In the genomic region with DNA sequence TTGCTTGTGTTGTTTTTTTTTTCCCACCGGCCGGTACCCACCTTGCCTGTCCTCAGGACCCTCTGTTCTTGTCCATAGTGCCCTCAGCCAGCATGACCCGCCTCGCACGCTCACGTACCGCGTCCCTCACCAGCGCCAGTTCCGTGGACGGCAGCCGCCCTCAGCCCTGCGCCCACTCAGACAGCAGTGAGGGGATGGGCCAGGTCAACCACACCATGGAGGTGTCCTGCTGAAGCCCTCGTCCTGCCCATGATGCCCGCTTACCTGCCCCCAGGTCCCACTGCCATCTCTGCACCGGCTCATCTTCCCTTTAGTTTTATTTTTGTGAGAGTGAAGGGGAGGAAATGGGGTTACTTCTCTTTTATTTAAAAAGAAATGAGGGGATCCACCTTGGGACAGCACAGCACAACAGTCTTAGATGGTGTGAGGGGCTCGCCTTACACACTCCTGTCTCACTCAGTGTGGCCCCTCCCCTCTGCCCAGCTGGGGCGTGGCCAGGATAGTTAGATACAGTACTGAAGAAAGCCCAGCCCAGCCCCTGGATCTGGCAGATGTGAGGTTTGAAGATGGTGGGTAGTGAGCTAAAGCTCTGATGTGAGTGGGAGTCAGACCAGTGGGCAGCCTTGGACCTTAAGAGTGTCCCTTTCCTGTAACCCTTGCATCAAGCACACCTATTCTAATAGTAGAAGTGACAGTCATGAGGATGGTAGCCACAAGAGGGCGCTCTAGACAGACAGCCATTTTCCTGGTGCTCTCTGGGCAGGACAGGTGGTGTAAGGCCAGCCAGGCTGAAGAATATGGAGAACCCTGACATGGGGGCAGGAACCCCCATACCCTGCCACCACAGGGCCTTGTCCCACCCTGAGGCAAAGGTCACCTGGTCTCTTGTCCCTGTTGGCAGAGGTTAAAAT, we compare ENCODE assay signal across 9 mouse cellular contexts. TPM values are rescaled to one million over a fixed set of nuclear protein-coding genes. Genes with fewer than 3 reads are reported as not detected.
DNase-seq lines count a peak whose midpoint lies in the region; ATAC-seq lines count a peak whose summit lies in the region.
"Had no signal": no experiment of that assay in that cellular context is flagged by ENCODE, and none has a peak within 500 bp of the region (broad histone marks: within the 10 kb centered on the region; RNA-seq: fewer than 3 reads in every experiment).

No protein-coding gene starts in this region.

- intact Hi-C loops in left cerebral cortex, postnatal 14 days (cut with DNase I): loop anchor here (10.0 kb wide), 1 partner anchor 121 kb away; no protein-coding TSS in a partner anchor

- H3K4me3 ChIP-seq in forebrain, embryonic 14.5 days (ENCODE audit: low read depth, low read length): no peak overlapping the region
- H3K4me3 ChIP-seq in hindbrain, embryonic 16.5 days (ENCODE audit: low read length): no peak overlapping the region
- H3K4me3 ChIP-seq in midbrain, embryonic 12.5 days: no peak overlapping the region
- H3K4me3 ChIP-seq: limb, embryonic 15.5 days had no signal

- peak; percentile 57 for DNase-seq in ovary, postnatal 36 days (ENCODE audit: low spot score)
- DNase-seq in ovary, postnatal 10 days (ENCODE audit: low spot score): no peak
- peak; percentile 79 for DNase-seq in c-Kit-positive CD71-positive TER-119-negative erythroid progenitor cells, embryonic 14.5 days (ENCODE audit: low read depth)
- DNase-seq in forebrain, embryonic 14.5 days (ENCODE audit: low spot score): peak; percentile 60
- peak; percentile 66 to 78 for DNase-seq in left cerebral cortex, postnatal 14 days (ENCODE audit: low spot score in 2 of 2)
- DNase-seq in spleen, postnatal 4 days (ENCODE audit: low spot score in 2 of 2): peak; percentile 76 to 92

- H3K36me3 ChIP-seq in forebrain, embryonic 14.5 days (ENCODE audit: control insufficient read depth, insufficient read depth, low read length): peaks cover 44% of the 10 kb centered on the region
- H3K36me3 ChIP-seq in hindbrain, embryonic 16.5 days (ENCODE audit: control insufficient read depth, insufficient read depth, low read length): peaks cover 29% of the 10 kb centered on the region
- H3K36me3 ChIP-seq in midbrain, embryonic 12.5 days: peaks cover 36% of the 10 kb centered on the region

- no peaks in the 10 kb centered on the region for H3K27me3 ChIP-seq in forebrain, embryonic 14.5 days (replicated peaks; ENCODE audit: control insufficient read depth, insufficient read depth, low read length)
- no peaks in the 10 kb centered on the region for H3K27me3 ChIP-seq in hindbrain, embryonic 16.5 days (replicated peaks; ENCODE audit: control insufficient read depth, insufficient read depth, low read length)
- H3K27me3 ChIP-seq in midbrain, embryonic 12.5 days: no peaks in the 10 kb centered on the region
- H3K27me3 ChIP-seq: limb, embryonic 15.5 days had no signal

- no peaks in the 10 kb centered on the region for H3K9me3 ChIP-seq in forebrain, embryonic 14.5 days (replicated peaks; ENCODE audit: control insufficient read depth, low read length)
- H3K9me3 ChIP-seq in hindbrain, embryonic 16.5 days (ENCODE audit: control insufficient read depth, low read length): no peaks in the 10 kb centered on the region
- H3K9me3 ChIP-seq in midbrain, embryonic 12.5 days: no peaks in the 10 kb centered on the region
- H3K9me3 ChIP-seq: limb, embryonic 15.5 days had no signal

- peaks cover 6% of the 10 kb centered on the region for H3K4me1 ChIP-seq in forebrain, embryonic 14.5 days (ENCODE audit: control insufficient read depth, insufficient read depth, low read length)
- peaks cover 12% of the 10 kb centered on the region for H3K4me1 ChIP-seq in hindbrain, embryonic 16.5 days (ENCODE audit: control insufficient read depth, insufficient read depth, low read depth, low read length)
- peaks cover 16% of the 10 kb centered on the region for H3K4me1 ChIP-seq in midbrain, embryonic 12.5 days

- no peak overlapping the region for H3K9ac ChIP-seq in forebrain, embryonic 14.5 days (ENCODE audit: low read length)
- no peak overlapping the region for H3K9ac ChIP-seq in hindbrain, embryonic 16.5 days (ENCODE audit: low read depth, low read length)
- H3K9ac ChIP-seq in midbrain, embryonic 12.5 days (replicated peaks): no peak overlapping the region
- H3K9ac ChIP-seq: limb, embryonic 15.5 days had no signal

- 79% methylated on average over 19 of the region's 19 CpGs for WGBS in forebrain, embryonic 14.5 days
- WGBS in hindbrain, embryonic 16.5 days: 78% methylated on average over 19 of the region's 19 CpGs
- 80% methylated on average over 19 of the region's 19 CpGs for WGBS in midbrain, embryonic 12.5 days

- H3K4me2 ChIP-seq in forebrain, embryonic 14.5 days (ENCODE audit: low read length): no peak overlapping the region
- no peak overlapping the region for H3K4me2 ChIP-seq in hindbrain, embryonic 16.5 days (ENCODE audit: low read length)
- no peak overlapping the region for H3K4me2 ChIP-seq in midbrain, embryonic 12.5 days (replicated peaks)
- H3K4me2 ChIP-seq: limb, embryonic 15.5 days had no signal

- H3K27ac ChIP-seq in forebrain, embryonic 14.5 days (ENCODE audit: low read depth, low read length): no peak overlapping the region
- no peak overlapping the region for H3K27ac ChIP-seq in hindbrain, embryonic 16.5 days (ENCODE audit: low read depth, low read length)
- H3K27ac ChIP-seq in midbrain, embryonic 12.5 days (replicated peaks): no peak overlapping the region
- H3K27ac ChIP-seq: limb, embryonic 15.5 days had no signal

- ATAC-seq in forebrain, embryonic 14.5 days: peak; percentile 13
- peak; percentile 14; the same call in 1 of the 2 replicates for ATAC-seq in hindbrain, embryonic 16.5 days
- ATAC-seq in midbrain, embryonic 12.5 days (ENCODE audit: low FRiP score, low read depth): peak; percentile 17

RNA-seq across cellular contexts. Expression of a gene that starts 2.3 kb away (rescaled TPM):
- polyA plus RNA-seq in forebrain, embryonic 14.5 days (2014; fragmentation: Nextera tagmentation; extraction: Ambion mirVana): 26.0 and 26.2 TPM in 2 replicates
- 28.0 and 30.6 TPM in 2 replicates for polyA plus RNA-seq in hindbrain, embryonic 16.5 days (2015; fragmentation: Nextera tagmentation; extraction: Ambion mirVana)
- total RNA-seq in left cerebral cortex, postnatal 14 days (2021): 10 to 100 TPM; 15.8 to 17.4 TPM
- 21.0 and 26.3 TPM in 2 replicates for polyA plus RNA-seq in midbrain, embryonic 12.5 days (2016; fragmentation: Nextera tagmentation; extraction: Ambion mirVana)

RNA-seq across cellular contexts. Expression of a gene that starts 36.6 kb away (rescaled TPM):
- 154 and 209 TPM in 2 replicates for polyA plus RNA-seq in forebrain, embryonic 14.5 days (2014; fragmentation: Nextera tagmentation; extraction: Ambion mirVana)
- 571 and 665 TPM in 2 replicates for polyA plus RNA-seq in hindbrain, embryonic 16.5 days (2015; fragmentation: Nextera tagmentation; extraction: Ambion mirVana)
- total RNA-seq in left cerebral cortex, postnatal 14 days (2021): 1,000 to 10,000 TPM; 1,641 to 1,725 TPM
- polyA plus RNA-seq in midbrain, embryonic 12.5 days (2016; fragmentation: Nextera tagmentation; extraction: Ambion mirVana): 75.2 and 77.7 TPM in 2 replicates
